Mouse (Mus musculus) olfactory bulb, adult 2 months (tissue): ENCODE data around the gene Nodal.

ENCODE experiments used
- CTCF ChIP-seq: fragments of 200-500 bp; IDR thresholded peaks from 2 replicates; pipeline ENCODE4 v1.5.1; 2012; ENCODE audit warnings: low read depth, mild to moderate bottlenecking, low read length, moderate library complexity; ENCODE audit not compliant: insufficient read depth
- POLR2A ChIP-seq: fragments of 200-500 bp; IDR thresholded peaks from 2 replicates; pipeline ENCODE4 v1.6.1; 2012; ENCODE audit warnings: mild to moderate bottlenecking, low read depth, low read length, moderate library complexity; ENCODE audit not compliant: insufficient read depth

- TF ChIP-seq CTCF: no peak
- no peak for TF ChIP-seq POLR2A
Measured at GRCm38 (mm10) chr10:61402480-61402879, 15.3 kb upstream of the Nodal start.
